Mouse (Mus musculus) thymus, postnatal 10 days (tissue): ENCODE results near the gene March6.

Experiments
- DNase-seq, 2 experiments: peaks; one replicate each; pipeline ENCODE4 v3.0.0; 2021; ENCODE audit warnings: low spot score in 2 of 2

The March6 gene

DNA sequence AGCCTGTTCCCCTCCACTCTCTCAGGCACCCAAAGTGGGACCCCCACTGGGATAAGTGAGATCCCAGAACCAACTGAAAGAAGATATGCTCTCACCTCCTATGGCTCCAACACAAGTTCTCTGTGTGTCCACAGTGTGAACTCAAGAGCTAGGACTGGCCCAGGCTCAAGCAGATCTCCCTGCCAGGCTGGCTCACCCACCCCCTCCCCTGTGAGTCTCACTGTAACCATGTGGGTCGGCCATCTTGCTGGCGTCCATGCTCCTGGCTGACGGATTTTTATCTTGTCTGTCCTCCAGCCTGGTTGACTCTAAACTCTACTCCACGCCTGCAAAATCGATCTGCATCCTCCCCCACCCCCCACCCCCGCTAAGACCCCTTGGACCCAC lies 113.5 kb downstream of the March6 start:
- DNase-seq = no peak

DNA sequence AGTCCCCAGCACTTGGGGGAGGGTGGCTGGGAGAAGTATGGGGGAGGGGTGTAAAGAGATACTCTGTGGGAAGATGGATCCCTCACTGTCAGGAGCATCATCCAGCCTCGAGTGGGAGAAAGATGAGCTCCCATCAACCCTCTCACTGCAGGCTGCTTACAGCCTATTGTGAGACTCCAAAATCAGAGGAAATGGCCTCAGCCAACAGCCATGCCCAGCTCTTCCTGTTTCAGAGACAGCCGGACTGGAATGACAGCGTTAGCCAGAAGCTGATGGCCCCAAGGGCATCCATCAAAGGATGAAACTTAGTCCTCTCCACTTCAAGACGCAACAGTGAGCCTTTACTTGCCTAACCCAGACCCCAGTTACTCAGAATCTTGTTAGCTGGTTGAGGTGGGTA lies 115.7 kb downstream of the March6 start:
- no peak for DNase-seq

DNA sequence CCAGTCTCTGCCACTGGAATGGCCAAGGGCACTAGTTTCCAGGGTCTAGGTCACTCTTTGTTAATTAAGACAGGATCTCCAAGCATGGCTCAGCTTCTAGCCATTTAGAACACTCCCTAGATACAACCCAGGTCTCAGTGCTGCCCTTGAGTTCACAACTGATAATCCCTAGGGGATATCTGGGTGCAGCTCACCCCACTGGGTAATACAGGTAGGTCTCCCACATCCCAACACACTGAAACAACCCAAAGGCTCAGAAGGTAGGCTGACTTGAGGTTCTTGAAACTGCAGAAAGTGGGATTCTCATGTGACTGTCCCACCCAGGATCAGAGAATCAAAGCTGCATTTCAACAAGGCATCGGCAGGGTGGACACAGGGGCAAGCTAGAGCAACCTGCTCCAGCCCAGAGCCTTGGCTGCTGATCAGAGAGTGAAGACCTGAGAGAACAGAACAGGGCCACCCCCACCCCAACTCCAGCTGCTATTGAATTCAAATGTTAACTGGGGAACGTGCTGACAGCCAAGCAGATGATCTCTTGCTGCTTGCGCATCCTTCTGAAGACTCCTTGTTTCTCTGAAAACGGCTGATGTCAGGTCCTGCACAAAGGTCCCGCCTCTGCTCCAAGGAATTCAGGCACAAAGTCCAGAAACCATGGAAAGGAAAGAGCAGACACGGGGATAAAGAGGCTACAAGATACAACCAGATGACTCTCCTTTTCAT lies 116.5 kb downstream of the March6 start:
- DNase-seq = no peak

DNA sequence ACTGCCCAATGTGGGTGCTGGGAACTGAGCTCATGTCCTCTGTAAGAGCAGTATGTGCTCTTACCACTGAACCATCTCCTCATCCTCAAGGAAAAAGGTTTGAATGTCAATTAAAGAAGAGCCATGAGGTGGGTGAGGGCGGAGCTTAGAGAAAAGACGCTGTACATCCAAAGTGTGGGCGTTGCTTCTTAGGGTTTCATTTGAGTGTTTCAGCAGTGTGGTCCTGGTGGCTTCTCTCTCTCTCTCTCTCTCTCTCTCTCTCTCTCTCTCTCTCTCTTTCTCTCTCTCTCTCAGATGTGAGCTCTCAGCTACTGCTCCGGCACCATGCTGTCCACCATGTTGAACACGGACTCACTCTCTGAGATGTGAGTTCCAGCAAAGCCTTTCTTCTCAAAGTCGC lies 117.2 kb downstream of the March6 start:
- DNase-seq = no peak

DNA sequence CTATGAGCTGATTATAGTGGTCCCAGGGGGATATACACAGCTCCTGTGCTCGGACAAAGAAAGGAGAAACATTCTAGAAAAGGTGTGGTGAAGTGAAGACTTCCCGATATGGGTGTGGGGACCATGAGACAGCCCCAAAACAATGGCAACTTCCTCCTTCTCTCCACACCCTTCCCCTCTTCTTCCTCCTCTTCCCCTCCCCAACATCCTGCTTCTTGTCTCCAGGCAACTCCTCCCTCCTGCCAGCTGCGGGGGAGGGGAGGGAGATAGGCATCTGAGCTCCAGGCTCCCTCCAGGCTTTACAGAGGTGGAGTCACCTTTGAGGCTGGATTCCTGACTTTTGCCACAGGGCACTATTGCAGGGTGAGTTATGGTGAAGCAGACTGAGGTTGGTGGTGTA lies 117.9 kb downstream of the March6 start:
- no peak for DNase-seq

DNA sequence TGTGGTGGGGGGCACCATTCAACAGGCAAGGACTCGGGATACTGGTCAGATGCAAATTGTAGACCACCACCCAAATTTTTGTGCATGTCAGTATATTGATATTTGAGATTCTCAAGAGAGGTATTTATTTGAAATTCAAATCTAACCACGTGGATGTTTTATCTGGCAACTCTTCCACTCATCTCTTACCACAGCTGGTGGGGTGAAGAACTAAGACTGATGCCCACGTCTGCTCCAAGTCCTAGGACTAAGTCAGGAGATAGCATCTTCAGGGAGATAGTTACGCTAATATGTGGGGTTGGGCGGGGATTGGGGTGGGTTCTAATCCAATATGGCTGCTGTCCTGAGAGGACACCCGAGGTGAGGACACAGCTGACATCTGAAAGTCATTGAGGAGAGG lies 118.4 kb downstream of the March6 start:
- DNase-seq = no peak

DNA sequence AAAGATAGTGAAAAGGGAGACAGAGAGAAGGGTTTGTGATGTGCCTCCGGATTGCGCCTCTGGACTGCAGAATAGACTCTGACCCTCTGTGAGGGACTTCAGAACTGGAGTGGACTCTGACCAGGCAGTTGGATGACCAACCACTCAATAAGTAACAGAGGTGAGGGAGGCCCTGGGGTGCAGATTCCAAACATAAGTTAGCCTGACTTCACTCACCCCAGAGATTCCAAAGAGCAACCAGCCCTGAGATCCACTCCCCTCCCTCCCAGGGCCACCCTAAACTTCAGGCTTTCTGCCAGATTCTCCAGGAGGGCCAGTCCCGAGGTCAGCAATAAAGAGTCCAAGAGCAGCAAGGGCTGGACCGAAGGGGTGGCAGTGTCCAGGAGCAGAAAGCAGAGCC lies 123.4 kb downstream of the March6 start:
- no peak for DNase-seq

DNA sequence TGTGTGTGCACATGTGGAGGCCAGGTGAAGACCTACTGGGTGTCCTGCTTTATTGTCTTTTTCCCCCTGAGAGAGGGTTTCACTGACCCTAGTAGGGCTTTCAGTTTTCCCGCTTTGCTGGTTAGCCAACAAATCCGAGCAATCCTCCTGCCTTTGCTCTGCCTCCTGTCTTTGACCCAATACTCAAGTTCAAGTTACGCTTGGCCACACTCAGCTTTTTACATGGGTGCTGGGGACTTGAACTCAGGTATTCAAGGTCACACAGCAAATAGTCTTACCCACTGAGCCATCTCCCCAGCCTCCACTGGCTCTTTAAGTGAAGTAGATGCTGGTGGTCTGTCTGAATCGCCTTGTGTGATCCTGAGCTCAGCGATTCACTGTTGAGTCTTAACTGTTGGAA lies 124.0 kb downstream of the March6 start:
- DNase-seq = no peak
